Mouse (Mus musculus) cerebellum, postnatal 25 days (tissue): ENCODE results near the gene Spo11.

Experiments used
- DNase-seq, 2 experiments: peaks; one replicate each; pipeline ENCODE4 v3.0.0; 2021; ENCODE audit warnings: mixed read lengths in 2 of 2

The Spo11 gene

DNA sequence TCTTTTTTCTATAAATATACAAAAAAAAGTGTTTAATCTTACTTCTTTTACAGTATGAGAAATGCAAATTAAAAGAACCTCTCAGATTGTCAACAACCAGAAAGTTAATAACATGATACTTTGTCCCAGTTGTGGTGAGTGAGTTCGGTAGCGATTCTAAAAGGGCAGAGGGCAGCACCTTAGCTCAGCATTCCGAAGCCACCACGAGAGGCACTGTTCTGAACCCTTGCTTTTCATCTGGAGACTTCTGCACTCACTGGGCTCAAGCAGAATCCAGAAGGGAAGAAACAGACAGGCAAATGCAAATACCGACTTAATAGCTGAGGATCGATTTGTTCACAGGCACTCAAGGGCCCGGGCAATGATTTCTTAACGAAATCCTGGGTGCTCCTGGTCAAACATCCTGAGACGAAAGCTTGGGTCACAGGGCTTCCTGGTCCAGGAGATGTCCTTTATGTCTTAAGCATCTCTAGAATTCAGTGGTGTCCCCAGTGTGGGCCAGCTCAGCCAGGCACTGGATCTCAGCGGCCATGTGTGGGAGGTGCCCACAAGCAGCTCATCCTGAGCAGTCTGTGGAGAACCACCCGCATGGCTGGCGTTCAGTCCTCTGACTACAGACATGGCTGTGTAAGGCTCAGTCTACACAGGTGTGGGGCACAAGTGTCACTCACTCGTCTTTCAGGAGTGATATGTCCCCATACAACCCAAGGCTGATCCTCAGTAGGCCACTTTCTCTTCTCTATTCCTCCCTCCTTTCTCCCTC, 18.3 kb upstream of the Spo11 start:
- DNase-seq = no peak

DNA sequence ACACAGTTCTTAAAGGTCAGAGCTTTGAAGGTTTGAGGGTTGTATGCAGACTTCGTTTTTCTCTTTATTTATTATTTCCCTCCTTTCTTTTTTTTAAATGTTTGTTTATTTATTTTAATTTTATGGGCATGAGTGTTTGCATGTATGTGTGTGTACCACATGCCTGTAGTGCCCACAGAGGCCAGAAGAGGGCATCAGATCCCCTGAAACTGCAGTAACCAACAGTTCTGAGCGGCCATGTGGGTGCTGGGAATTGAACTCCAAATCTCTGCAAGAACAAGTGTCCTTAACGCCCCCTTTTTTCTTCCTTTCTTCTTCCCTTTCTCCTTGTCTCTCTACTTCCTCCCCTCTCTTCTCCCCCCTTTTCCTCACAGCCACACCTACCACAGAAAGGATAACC, 17.1 kb upstream of the Spo11 start:
- DNase-seq = no peak

DNA sequence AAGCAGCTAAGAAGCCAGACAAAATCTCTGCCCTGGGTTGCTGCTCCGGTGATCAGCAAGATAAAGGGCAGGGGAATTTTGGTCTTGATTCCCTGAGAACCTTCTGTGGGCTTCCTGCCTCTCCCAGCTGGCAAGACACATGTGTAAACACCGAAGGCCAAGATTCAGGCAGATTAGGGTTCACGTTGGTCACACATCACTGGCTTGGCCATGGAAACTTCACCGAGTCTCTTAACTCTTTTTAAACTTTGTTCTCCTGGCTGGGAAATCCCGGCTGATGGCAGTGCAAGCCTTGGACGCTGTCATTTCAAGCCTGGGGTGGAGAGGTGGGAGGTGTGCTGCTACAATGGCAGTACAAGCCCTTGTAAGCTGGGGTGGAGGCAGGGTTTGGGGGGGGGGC, 16.3 kb upstream of the Spo11 start:
- DNase-seq = no peak

DNA sequence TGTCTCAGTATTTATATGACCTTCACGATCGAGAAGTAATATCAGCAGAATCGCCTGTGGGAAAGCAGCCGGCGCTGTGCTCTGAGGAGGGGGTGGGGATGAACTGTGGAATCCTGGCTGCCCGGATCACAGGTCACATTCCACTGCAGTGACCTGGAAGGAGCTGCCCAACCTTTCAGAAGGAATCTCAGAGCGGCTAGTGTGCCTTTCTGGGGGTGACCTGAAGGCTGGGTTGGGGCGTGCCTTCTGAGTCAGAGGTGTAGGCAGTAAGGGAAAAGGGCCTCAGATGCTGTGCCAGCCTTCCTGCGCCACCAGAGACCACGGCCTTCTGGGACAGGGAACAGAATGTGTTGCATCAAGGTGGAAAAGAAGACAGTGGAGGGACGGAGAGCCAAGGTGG, 12.3 kb upstream of the Spo11 start:
- no peak for DNase-seq

DNA sequence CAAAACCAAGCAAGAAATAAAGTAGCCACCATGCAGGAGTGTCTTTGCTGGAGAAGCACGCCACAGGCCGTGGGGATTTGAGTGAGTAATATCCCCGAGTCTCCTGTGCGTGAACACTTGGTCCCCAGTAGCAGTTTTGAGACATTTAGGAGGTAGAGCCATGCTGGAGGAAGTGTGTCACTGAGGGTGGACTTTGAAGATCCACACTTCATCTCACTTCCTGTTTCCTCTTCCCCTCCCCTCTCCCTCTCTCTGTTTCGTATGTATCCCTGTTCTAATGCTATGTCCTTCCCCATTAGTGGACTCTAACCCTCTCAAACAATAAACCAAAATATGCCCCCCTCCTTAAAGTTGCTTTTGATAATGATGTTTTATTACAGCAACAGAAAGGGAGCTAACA, 11.0 kb upstream of the Spo11 start:
- no peak for DNase-seq

DNA sequence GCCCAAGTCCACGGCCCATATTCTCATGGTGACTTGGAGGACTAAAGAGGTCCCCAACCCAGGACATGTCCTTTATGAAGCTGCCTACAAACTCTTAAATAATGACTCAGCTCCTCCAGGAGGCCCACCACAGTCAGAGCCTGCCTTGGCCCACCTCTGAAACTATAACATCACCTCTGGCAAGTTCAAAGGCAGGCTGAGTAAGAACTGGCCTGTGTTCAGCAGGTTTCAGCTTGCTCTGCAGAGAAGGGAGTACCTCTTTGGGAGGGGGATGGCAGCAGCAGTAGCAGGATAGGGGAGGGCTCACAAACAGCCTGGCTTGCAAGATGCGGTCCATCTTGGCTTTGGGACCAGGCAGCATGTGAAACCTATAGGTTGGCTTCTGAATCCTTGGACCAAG, 5.6 kb upstream of the Spo11 start:
- DNase-seq = no peak

DNA sequence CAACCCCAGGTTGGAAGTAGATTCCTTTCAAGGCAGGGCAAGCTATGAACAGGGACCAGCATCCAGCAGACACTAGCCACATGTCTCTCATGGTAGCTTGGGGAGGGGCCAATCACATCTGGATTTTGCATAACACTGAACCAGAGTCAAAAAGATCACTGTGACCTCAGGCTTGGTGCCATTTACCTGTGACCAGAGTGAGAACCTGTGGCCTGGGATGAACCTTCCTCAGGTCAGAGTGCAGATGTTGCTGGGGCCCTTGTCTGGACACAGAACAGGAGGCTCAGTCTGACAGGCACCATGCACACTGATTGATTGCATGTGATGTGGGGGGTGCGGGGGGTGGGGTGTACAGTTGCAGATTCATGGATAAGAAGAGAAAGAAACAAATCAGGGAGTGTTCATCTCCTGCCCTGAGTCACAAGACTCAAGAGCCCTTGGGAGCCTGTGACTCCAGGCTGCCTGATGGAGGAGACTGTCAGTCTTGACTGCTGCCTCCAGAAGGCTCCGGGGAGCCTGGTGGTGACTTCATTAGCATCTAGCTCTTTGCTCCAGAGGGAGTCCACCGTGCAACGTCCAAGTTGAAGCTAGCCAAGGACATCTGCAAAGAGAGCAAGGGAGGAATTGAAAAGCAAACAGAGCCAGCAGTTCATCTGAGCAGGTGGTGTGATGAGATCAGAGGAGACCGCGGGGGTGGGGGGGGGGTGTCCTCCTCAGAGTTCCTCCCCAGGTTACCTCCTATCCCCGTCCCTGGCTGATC, 3.5 kb upstream of the Spo11 start:
- no peak for DNase-seq

DNA sequence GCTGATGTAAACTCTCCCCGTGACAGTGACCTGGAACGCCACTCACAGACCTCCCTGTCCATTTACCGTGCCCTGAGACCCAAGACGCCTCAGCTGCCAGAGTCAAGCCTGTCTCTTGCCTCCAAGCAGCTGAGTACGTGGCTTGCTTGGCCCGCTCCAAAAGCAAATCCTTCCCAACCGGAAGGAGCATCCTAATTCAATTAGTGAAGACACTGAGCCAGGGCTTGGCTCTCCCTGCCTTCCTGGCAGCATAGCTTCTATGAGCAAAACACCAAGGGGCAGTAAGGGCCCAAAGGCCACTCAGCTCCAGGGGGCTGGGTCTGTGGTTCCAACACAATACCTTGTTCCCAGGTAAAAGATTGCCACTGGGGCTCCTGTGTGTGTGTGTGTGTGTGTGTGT, 2.8 kb upstream of the Spo11 start:
- DNase-seq = no peak

DNA sequence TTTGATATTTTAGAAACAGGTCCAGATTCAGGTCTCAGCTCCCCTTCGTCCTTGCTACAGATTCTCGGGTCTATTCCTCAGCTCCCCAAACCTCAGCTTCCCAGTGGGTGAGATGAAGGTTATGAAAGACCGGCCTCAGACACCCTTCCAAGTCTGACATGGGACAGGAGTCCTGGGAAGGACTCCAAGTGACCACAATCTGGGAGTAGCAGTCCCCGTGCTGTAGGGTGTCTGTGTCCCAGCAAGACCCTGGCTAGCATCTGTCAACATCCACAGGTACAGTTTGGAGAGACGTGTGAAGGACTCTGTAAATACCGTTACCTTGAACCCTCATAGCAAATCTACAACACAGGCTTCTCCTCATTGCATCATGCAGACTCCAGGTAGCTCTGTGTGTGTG, 2.3 kb upstream of the Spo11 start:
- no peak for DNase-seq

DNA sequence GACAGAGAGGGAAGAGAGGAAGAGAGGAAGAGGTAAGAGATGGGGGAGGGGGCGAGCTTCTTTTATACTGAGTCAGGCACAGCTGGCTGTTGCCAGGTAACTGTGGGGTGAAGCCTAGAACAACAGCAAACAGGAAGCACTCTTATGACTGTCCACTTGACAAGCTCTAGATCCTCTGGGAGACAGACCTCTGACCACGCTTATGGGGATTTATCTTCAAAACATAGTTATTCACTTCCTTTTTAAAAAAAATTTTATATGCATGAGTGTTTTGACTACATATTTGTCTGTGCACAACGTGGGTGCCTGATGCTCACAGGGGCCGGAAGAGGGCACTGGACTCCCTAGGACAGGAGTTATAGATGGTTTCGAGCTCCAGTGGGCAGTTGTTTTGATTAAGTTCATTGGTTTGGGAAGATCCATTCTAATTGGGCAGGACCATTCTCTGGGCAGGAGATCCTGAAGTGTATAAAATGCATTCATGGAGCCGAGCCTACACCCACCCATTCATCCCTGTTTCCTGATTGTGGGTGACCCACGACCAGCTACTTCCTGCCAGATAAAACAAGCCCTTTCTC, 750 bp upstream of the Spo11 start:
- no peak for DNase-seq

DNA sequence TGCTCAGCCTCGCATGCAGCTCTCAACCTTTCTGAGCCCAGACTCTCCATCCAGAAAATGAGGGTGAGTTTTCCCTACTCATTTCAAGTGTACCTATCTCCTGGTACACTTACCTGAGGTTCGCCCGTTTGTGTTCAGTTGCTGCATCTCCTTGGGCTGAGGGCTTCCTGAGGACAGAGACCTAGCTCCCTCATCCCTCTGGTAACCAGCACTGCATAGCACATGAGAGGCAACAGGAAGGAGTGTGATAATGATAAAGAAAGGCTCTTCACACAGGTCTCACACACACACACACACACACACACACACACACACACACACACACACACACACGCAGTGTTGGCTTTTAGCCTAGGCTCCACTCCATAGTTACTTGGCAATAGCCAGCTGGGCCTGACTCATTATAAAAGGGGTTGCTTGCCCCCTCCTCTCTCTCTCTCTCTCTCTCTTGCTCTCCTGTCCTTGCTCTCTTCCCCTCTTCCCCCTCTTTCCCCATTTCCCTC, 682 bp downstream of the Spo11 start:
- DNase-seq = no peak

DNA sequence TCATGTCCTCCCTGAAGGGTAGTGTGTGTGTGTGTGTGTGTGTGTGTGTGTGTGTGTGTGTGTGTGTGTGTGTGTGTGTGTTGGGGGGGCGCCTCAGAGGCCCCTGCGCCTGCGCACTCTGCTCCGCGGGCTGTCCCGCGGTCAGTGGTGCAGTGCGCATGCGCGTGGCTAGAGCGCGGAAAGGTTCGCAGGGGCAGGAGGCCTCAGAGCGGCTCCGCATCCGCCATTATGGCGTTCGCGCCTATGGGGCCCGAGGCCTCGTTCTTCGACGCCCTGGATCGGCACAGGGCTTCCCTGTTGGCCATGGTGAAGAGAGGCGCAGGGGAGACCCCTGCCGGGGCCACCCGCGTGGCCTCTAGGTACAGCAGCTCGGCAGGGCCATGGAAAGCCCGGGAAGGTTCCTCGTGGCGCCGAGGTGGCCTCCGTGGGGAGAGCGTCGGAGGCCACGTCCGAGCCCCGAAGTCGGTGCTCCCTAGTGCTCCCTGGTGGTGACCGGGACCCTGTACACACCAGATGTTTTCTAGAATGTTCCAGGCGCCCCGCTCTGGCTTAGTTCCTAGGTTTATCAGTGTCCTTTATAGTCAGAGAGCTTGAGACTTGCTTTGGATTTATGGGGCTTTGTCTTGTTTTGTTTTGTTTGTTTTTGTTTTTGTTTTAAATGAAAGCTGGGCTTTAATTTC, 2.3 kb downstream of the Spo11 start:
- no peak for DNase-seq

DNA sequence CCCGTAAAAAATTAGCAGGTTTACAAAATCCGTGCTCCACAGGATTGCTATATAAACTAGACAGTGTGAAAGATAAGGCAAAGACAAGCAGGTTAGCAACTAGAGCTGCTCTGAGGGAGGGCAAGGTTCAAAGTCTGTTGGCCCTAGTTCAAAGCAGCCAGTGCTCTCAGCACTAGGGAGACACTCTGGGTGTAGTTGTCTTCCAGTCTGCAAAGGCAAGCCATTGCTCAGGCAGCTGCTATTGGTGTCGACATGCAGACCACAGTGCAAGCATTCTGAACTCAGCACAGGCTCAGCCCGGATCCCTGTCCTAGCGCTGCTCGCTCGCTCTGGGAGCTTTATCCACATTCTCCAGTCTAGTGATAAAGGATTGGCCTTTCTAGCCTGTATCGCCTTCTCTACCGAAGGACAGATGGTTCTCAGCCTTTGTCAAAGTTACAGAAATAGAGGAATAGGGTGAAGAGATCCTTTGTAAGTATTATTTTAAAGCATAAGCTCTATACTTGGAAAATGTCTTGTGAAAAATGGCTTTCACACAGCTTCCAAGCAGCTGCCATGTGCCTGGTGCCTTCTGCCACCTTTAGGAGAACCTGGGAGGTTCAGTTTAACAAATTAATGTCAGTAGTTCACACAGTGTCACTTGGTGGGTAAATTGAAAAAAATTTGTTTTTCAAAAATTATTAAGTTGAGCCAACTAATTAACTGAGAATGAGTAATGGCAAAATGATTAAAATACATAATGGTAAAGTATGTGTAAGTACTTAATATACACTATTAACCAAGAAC, 5.5 kb downstream of the Spo11 start:
- no peak for DNase-seq

DNA sequence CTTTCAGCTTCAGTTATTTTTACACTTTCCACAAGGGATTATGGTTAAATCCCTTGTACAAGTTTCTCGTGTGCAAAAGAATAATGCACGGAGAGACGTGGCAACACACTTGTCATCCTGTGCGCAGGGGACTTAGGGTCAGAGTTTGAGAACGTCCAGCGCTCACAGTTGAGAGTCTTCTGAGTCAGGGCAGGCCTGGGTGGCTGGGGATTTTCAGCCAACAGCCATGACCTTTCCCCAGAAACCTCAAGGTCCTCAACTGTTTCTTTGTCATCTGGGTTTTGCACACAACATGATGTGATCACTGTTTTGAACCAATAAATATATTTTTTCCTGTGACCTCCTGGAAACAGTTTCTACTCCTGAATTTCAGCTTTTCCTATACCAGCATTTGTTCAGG, 12.7 kb downstream of the Spo11 start:
- no peak for DNase-seq

DNA sequence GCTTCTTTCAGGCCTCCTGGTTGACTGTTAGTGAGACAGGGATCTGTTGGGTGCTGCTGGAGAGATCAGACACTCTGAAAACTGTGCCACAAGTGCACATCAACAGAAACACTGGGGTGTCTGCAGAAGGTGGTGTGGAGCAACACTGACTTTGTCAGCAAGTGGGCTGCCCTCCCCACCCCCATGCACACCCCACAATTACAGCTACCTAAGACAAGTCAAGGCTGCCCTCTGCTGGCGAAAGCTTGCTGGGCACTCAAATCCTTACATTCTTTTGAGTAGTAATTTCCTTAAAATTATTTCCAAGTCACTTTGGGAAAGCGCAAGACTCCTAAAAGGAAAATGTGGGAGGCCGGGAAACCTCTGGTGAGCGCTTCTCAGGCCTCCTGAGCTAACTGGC, 18.7 kb downstream of the Spo11 start:
- peak; percentile 66 to 80 for DNase-seq

DNA sequence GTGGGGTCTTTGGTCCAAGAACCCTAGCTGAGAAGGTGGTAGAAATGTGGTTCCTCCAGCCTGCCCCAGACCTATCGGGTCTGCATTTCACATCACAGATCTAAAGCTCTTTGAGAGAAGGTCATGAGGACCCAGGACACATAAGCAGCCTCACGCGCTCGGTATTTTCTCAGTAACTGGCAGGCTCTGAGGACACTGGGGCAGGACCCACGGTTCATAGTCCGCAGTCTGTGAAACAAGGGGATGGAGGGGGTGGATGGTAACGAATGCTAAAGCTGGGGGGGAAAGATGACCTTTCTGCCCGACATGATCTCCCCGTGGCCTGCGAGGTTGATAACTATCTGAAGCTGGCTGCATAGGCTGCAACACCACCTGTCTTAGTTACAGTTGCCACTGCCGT, 20.2 kb downstream of the Spo11 start:
- DNase-seq = no peak

DNA sequence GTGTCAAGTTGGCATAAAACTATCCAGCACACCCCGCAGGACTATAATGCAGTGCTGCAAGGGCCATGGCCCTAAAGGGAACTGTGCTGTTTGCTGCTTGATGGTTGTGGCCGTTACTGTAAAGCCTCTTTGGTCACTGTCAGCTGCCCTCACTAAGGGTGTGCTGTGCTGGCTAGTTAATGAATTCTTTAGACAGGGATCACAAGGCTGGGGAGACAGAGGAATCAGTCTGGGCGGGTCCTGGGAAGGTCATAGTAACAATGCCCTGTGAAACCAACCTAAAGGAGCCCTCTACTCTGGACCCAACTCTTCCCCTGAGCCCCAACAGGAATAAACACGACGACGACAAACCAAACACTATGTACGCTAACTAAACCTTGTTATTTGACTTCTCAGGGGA, 21.0 kb downstream of the Spo11 start:
- DNase-seq = no peak

DNA sequence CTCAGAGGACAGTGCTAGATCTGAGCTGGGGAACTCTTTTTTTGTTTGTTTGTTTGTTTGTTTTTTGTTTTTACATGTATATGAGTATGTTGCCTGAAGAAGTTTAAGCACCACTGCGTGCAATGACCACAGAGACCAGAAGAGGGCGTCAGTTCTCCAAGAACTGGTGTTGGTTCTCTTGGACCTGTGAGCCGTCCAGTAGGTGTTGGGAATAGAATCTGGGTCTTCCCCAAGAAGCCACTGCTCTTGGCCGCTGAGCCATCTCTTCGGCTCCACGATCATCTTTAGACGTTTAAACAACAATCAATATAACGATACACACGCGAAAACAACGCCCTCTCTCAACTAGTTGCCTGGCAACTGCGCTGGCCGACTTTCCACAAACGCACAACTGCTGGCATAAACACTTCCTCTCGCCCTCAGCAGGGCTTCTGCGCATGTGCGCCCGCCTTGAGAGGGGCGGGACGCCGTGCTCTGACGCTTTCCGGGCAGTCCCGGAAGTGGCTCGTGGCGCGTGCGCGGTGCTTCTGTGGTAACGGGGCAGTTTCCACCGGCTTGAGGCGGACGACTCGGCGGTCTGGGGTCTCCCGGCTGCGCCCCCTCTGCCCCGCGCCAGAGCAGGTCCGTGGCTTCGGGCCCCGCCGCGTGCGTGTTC, 22.3 kb downstream of the Spo11 start, which contains the start of gene Rae1:
Gene Rae1, plus strand, starts transcription at position 488 of the 655 bp plus-strand sequence.
- peak; percentile 99 for DNase-seq

DNA sequence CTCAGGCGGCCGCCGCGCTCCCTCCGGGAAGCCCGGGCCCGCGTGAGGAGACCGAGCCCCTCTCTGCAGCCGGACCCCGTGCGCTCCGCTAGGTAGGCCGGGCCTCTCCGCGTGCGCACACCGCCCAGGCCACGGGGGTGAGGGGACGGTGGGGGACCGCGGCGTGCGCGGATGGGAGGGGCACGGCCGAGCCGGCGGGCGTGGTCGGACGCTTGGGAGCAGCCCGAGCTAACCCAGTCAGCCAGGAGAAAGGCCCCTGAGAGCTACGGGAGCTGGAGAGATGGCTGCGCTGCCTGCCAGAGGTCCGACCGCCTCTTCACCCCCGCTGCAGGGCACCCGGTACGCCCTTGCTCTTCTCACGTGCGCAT, 22.8 kb downstream of the Spo11 start:
- DNase-seq = peak in 1 of 2 experiments; percentile 74

DNA sequence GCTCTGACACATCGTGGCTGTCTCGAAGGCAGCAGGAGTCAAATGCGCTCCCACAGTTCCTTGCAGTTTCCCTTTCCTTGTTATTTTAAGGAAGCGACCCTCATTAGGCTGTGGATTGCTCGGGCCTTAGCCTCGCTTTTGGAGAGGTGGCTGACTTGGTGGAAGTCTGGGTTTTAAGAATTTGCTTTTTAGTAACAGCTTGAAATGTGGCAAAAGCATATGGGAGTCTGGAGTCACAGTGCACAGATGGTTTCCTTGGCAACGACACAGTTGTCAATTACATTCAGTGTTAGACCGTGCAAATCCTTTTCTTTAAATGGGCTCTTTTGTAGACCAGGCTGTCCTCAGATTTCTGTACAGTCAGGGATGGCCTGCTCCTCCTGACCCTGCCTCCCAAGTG, 23.4 kb downstream of the Spo11 start:
- no peak for DNase-seq

DNA sequence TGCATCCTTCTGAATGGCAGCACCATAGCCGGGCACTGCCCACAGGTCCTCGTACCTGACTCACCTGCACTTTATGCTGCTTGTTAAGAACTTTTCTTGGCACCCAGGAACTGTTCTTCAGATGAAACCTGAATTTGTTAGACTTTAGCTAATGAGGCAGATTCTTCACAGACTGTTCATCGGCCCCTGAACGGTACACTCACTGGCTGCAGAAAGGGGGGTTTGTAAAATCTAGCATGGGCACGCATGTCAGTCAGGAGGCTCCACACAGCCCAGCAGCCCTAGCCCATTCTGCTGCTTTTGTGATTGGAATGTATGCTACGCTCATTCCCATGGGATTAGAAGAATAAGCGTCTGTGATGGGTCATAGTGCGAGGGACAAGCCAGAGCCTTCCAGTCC, 26.2 kb downstream of the Spo11 start:
- DNase-seq = no peak

DNA sequence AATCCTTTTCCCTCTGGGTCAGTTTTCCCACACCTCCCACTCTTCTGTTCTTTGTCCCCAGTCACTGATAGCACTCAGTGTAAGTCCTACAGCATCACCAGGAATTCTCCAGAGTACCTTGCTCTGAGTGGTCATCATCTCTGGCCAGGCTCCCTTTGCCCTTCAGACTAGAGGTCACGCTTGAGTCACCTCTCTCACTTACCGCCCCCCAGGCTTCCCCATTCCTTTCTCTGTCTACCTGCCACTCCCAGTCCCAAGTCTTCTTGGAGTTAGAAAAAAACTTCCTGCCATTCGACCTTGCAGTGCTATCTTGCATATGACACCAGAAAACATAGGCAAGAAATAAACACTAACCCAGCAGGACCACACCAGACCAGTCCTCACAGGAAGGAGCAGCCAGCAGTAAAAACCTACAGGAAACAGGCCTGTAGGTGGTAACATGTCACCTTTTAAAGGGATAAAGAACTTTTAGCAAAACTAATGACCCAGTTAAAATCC, 32.8 kb downstream of the Spo11 start:
- no peak for DNase-seq
